Mouse (Mus musculus): ENCODE results near the gene Cdh13. TPM values are rescaled to one million over a fixed set of nuclear protein-coding genes. Genes with fewer than 3 reads are reported as not detected.

Gene Cdh13
- total RNA-seq, 4 experiments from 2014 or later = 81.0 to 97.1 (median 86.4) TPM

DNA sequence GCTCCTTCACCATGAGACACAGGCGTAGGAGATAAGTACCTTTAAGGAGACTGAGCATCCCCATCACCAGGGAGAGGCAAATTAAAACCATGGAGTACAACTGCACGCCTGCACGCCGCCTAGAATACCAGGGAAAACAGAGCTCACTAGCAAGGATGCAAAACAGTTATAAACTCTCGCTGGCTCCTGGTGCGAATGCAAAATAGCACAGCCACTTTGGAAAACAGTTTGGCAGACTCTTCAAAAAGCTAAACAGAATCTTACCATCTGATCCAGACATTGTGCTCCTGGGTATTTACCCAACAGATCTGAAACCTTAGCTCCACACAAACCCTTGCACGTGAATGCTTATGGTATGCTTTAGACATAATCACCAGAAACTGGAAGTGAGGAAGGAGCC, 506.1 kb downstream of the Cdh13 start:
- DNase-seq (ENCODE audit: low spot score in 2 of 2) = peak in 1 of 2 experiments; percentile 22

DNA sequence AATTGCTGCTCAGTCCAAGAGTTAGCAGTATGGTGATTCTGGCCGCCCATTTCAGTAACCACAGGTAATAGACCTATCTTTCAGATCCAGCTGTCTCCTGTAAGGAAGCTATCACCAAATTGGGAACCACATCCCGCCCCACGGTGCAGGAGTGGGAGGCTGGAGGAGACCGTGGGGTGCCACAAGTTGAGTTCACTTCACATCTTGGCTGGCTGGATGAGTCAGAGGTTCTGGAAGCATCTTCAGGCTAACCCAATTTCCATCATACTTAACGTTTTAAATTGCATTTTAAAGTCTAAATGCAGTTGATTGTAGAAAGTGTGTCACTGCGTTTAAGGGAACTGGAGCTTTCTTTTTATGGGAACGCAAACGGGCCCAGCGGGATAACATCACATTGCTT, 511.4 kb downstream of the Cdh13 start:
- peak; percentile 39 to 68 for DNase-seq (ENCODE audit: low spot score in 2 of 2)

DNA sequence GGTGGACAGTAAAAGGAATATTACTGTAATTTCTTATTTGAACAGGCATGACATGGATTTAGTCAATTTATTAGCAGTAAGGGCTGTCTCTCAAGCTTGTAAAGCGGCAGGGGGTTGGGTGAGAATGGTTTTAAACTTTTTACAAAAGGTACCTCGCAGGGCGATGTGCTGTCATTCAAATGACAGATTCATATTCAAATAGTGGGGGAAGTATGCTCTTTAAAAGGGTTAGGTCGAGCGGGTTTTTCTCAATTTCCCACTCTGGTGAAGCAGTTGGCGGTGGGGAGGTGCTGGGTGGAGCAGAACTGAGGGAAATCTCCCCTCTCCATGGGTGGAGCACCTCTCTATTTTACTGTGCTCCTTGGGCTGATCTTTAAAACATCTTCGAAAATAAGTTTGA, 513.0 kb downstream of the Cdh13 start:
- DNase-seq (ENCODE audit: low spot score in 2 of 2) = no peak

DNA sequence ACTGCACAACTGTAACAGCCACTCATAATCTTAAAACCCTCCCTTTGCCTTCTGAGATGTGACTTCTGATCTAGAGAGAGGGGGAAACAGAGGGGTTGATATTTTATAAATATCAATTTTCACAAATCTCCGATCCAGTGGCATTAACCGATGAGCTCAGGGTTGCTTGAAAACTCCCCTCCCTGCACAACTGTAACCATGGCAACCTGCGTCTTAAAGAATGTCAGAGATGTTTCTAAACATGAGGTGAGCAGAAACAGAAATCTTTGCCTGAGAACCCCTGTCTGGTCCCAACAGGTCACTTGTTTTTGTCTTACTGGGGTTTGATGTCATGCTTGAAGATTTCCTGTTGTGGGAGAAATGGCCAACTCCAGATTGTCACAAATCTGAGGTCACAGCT, 513.6 kb downstream of the Cdh13 start:
- DNase-seq (ENCODE audit: low spot score in 2 of 2) = no peak

DNA sequence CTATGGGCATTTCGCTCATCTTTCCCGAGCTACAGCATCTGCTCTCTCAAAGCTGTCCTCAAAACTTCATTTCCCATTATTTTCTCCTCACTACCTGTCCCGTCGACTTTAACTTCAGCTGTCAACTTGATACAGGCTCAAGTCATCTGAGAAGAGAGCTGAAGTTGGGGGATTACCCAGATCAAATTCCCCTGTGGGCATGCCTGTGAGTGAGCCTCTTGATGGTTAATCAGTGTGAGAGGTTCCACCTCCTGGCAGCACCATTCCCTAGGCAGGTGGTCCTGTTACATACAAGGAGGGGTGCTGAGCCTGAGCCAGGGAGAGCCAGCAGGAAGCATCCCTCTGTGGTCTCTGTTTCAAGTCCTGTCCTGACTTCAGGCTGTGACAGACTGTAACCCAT, 519.6 kb downstream of the Cdh13 start:
- no peak for DNase-seq (ENCODE audit: low spot score in 2 of 2)

DNA sequence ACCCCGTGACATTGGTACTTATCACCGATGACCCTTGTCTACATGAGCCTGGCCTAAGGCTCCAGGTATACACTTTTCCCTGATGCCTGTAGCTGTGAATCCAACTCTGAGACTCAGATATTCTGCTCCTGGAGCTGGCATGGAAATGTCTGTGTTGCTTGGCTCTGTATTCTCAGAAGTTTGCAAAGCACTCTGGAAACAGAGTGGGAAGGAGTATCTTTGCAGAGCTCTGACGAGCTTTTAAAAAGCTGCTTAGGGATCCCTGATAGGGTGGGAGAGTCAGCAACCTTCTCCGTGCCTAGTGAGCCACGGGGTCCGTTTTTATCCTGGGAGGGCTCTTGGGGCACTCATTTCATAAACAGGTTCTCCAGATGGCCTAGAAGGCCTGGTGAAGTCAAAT, 526.1 kb downstream of the Cdh13 start:
- no peak for DNase-seq (ENCODE audit: low spot score in 2 of 2)

DNA sequence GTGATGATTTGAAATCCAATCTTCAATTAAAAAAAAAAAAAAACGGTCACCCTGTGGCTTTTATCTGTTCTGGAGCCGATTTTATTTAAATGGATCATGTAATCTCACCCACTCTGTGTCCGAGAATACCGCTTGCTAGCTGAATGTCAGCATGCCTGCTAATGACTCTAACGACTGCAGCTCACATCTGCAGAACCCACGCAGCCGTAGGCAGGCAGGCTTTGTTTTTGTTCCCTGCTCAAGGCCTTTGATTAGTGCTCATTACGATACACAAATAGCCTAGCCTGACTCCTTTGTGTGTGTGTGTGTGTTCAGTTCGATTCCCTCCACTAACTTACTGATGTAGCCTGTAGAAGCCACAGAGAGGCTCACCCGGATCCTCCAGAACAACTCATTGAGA, 531.5 kb downstream of the Cdh13 start:
- peak in 1 of 2 experiments; percentile 18 for DNase-seq (ENCODE audit: low spot score in 2 of 2)

DNA sequence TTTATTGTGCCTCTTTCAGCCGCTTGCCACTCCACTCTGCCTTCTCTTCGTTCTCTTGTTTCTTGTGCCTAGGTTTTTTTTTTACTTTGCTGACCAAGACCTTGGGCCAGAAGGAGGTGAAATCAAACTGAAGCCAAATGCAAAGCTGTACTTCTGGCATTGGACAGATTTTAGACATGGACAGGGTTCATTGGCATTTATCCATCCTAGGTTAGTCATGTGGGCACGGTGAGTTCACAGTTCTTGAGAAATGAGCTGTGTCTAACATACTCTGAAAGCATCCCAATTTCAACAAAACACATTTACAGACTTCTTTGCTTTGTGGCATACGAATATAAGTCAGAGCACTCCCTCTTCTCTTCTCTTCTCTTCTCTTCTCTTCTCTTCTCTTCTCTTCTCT, 543.2 kb downstream of the Cdh13 start:
- no peak for DNase-seq (ENCODE audit: low spot score in 2 of 2)

DNA sequence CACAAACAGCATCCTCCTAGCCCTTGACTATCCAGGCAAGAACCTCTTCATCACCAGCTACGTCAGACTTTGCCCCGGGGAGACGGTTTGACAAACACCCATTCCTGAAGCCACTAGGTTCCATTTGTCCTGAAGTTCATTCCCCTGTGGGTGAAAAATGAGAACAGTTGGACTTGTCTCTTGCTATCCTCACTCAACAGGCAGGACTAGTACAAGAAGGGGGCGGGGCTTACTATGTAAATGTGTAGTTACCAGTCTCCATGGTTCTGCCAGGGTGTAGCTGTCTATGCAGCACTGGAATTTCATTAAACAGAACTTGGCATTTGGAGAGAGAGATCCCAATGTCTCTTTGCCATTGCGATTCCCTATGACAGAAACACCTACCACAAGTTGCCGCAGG, 544.2 kb downstream of the Cdh13 start:
- DNase-seq (ENCODE audit: low spot score in 2 of 2) = no peak

DNA sequence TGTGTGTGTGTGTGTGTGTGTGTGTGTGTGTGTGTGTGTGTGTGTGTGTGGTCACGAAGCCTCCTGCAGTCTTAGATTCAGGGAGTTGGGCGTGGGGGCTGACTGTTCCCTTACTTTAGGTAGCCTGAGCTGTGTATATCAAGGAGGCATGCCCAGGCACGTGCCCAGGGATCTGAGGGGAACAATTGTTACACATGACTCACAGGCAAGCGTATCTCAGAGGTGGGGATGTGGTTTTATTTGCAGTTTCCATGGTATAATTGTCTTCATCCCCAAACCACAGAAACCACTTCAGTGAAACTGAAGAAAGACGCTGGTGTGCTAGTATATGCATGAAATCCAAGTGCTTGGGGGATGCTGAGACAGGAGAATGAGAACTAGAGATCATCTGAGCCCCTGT, 546.8 kb downstream of the Cdh13 start:
- DNase-seq (ENCODE audit: low spot score in 2 of 2) = peak in 1 of 2 experiments; percentile 66

DNA sequence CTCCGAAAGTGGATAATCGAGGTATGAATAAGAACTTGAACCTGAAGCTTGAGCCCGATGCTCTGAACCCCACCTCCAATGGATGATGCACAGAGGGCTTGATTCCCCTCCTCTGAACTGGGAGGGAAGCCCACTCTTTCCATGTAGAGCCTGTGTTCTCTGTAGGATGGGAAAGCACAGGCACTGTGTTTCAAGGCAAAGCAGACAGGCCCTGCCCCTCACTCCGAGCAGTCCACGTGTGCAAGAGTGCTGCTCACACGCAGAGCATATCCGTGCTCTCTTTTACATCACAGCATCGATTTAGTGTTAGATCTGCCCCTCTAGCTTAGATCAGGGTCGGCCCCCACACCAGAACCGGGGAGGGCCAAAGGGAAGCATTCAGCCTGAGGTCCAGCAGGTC, 547.5 kb downstream of the Cdh13 start:
- no peak for DNase-seq (ENCODE audit: low spot score in 2 of 2)

DNA sequence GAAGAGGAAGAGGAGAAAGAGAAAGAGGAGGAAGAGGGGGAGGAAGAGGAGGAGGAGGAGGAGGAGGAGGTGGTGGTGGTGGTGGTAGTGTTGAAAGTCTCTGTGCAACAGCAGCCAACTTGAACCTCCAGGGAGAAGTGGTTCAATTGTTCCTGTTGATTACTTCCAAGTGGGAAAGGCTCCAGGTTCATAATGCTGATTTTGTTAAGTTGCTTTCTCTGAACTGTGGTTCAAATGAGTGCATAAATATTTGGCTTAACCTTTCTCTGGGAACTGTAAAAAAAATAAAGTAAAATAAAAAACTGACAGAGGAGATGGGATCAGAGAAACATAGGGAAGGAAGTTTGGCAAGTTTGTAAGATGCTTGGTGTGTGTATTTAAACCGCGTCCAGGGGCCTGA, 555.3 kb downstream of the Cdh13 start:
- DNase-seq (ENCODE audit: low spot score in 2 of 2) = no peak

DNA sequence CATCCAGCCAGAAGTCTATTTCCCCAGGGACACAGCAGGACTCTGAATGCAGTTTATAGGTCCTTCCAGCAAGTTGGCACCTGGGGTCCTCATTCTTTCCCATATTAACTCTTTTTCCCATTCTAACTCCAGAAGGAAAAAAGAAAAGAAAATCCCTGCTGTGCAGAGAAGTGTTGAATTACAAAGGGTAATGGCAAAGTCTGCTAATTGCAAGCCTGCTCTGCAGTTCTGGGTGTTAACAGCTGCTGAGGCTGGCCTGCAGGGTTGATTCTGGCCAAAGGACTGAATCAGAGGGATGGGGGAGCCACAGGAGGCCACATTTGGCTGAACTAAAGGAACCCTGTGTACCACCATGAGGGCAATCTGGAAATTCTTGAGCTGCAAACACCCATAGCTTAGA, 562.2 kb downstream of the Cdh13 start:
- no peak for DNase-seq (ENCODE audit: low spot score in 2 of 2)

DNA sequence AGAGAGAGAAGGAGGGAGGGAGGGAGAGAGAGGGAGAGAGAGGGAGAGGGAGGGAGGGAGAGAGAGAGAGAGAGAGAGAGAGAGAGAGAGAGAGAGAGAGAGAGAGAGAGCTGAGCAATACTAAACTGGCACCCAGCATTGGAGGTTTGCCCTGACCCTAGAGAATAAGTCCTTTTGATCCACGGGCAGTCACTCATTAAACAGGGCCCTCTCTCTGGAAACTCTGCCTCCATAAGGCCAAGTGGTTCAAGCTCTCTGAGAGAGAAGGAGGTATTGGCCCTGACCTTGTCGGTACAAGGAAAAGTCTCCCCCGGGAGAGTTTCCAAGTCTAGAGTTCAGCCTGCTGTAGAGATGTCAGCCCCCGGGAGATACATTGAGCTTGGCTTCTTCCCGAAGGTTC, 564.5 kb downstream of the Cdh13 start:
- DNase-seq (ENCODE audit: low spot score in 2 of 2) = no peak

DNA sequence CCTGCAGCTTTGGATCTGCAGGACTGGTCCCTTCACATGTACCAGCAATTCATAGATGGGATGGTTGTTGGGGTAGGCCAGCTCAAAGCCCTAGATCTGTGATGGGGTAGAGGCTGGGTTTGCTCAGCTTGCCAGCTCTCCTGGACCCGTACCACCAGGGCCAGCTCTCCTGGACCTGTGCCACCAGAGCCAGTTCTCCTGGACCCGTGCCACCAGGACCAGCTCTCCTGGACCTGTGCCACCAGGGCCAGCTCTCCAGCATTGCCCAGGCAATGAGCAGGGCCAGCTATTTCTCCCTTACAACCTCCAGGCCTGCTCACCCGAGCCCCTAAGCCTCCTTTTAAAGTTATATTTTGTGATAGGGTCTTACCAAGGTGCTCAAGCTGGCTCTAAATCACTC, 566.0 kb downstream of the Cdh13 start:
- no peak for DNase-seq (ENCODE audit: low spot score in 2 of 2)

DNA sequence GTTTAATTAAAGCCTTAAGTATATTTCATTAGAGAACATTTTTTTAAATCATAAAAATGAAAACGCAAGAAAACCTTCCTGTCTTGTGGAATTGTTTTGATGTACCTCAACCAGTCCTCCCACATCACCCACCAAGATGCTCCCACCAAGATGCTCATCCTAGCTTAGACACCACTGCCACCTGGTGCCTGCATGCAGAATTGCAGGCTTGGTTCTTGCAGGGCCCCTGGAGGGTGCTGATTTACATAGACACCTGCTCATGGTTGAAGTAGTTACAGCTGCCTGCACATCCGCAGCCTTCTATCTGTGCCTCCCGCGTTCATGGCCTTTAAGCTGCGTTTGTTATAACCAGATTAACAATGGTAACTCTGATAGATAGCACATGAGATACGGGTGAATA, 566.8 kb downstream of the Cdh13 start:
- peak; percentile 49 to 73 for DNase-seq (ENCODE audit: low spot score in 2 of 2)

DNA sequence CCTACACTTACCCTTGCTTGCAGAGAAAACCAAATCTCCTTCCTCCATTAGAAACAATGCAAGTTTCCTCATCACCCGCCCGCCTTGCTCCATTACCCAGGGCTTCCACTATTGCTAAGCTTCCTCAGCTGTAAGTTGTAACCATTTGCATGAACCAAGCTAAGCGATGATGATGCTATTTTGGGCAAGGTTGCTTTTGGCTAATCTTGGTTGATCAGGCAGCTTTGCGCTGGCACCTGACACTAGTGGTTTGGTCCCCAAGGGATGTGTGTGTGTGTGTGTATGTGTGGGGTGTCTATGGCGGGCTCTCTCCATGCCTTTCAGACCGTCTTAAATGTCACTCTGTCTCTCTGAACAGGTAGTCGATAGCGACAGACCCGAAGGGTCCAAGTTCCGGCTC, 567.8 kb downstream of the Cdh13 start:
- no peak for DNase-seq (ENCODE audit: low spot score in 2 of 2)

DNA sequence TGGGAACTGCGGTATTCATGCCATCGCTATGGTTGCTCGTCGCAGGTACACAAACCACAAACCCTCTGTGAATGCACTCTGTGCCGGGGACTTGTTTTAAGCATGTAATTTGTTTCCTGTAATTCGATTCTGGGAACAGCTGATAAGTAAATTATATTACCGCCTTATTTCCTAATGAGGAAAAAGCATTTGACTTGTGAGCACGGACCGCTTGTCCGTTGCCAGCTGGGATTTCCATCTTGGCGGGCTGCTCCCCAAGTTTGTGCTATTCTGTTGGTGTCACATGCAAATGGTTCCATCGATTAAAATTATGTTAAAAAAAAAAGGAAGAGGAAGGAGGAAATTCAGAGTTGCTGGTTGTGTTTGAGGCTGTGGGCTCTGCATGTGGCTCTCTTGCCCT, 569.3 kb downstream of the Cdh13 start:
- DNase-seq (ENCODE audit: low spot score in 2 of 2) = no peak

DNA sequence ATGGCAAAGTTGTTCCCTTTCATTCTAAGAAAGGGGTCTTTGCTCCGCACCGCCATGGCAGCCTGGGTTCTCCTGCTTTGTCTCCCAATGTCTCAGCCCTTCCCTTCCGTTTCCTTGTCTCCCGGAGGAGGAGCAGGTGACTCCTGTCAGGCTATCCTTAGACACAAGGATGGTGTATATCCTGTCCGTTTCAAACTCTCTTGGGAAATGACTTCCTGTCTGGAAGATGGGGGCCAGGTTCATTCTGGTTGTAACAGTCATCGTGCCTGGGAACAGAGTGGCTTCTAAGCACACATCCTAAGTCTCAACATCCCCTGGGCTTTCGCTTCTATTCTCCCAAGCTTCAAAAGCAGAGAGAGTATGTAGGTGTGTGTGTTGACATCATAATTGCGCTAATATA, 571.1 kb downstream of the Cdh13 start:
- DNase-seq (ENCODE audit: low spot score in 2 of 2) = no peak

DNA sequence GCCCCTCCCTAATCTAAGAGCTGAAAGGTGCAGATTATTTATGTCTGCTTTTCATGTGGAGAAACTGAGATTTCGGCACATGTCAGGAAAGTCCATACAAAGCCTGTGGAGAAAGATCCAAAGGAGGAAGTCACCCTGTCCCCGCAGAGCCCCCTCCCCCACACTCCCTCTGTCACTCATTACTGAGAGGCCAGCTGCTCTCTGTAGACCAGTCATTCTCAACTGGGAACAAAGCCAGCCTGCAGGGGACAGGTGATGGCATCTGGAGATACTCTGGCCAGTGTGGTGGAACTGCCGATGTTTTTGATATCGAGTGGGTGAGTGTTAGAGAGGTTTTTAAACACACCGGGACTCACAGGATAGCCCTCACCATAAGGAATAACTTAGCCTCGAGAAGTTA, 582.8 kb downstream of the Cdh13 start:
- DNase-seq (ENCODE audit: low spot score in 2 of 2) = no peak

DNA sequence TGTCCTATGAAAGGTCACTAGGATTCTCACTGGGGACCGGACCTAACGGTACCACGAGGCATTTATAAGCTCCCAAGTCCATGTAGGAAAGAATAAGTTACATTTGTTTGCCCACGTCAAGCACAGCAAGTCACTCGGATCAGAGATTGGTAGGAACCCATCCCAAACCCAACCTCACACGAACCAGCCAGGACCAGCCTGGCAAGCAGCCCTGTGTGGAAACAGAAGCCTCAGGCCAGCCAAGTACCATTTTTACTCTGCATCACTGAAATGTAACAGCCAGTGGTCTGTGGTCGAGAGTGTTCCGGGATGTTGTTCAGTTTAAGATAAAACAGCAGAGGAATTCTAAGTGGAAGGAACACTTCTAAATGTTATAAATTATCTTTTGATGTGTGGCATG, 587.2 kb downstream of the Cdh13 start:
- DNase-seq (ENCODE audit: low spot score in 2 of 2) = no peak

DNA sequence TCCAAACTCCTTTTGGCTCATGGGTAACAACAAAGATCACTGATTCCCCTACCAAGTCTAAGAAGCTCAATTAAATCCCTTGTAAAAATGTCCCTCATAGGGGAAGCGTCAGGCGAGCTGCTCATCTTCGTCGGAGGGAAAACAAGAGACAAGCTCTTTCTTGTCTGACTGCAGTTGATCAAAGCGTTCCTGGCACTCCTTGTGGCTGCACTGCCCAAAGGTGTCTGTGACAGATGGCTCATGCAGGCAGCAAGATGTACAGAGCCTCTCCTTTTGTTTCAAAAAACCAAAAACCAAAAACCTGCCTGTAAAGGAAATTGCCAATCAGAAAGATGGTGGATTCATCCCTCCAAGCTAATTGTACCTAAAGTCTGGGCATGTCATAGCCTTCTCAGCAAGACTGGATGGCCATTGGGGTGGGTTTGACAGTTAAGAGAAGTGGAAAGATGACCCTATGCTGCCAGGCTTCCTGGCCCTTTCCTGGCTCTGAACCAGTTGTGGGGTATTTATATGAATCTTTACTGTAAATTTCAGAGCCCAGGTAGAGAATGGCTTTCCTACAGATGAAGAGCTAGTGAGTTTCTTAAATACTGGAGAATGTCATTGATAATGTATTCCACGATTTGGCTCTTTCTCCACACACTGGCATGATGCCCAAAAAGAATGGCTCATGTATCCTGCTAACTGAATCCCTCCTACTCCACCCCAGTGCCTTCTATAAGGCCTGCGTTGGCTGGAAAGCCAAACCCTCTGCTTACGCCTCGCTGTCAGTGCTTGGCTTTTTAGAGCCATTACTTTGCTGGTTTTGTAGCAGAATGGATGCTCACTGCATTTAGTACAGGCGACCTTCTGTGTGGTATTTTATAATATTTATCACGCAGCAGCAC, 596.6 kb downstream of the Cdh13 start:
- DNase-seq (ENCODE audit: low spot score in 2 of 2) = peak in 1 of 2 experiments; percentile 46

DNA sequence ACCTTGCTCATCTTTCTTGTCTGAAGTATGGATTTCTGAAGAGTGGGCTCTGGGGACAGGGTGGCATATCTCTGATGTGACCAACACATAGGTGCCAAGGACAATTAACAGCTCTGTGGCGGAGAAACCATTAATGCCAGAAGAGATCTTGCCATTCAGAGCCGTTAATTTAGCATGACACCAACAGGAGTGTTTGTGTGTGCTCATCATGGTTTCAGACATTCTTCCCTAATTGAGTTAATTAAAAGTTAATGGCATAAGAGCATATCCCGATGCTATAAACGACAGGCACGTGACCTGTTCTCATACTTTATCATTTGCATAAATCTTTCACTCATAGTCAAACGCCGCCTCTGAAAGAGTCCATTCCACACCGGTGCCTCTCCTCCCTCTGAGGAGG, 600.8 kb downstream of the Cdh13 start:
- no peak for DNase-seq (ENCODE audit: low spot score in 2 of 2)

DNA sequence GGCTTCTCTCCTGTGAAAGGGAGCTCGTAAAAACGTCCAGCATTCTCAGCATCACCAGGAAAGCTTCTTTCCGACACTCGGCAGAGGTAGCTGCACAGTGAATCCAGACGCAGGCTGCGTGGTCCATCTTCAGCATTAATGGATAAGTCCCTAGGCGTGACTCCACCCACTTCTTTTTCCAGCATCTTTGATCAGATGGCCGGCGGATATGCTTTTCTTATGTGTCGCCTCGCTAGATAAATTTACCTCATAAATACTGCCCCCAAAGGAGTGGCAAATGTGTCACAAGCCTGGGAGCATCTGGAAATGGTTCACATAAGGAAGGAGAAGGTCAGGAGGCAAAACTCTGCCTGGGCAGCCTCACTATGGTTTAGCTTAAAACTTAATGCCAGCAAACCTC, 601.5 kb downstream of the Cdh13 start:
- no peak for DNase-seq (ENCODE audit: low spot score in 2 of 2)
